Mouse (Mus musculus) liver, embryonic 13.5 days (tissue): Measurements from ENCODE around the gene C8g. TPM values are rescaled to one million over a fixed set of nuclear protein-coding genes. Genes with fewer than 3 reads are reported as not detected.

Source experiments
- ATAC-seq: fragments of 200-750 bp; cut with Nextera tagmentation; 2 replicates; pipeline ENCODE4 v1.8.0; 2017; ENCODE audit warnings: low read depth, mild to moderate bottlenecking, moderate number of reproducible peaks, moderate library complexity
- DNase-seq: peaks from one replicate; pipeline ENCODE4 v3.0.0; 2022
- H3K27ac ChIP-seq: fragments of 300-500 bp; sonication (generic); 2 replicates; pipeline ENCODE4 v1.5.1; 2015; ENCODE audit warnings: moderate library complexity, mild to moderate bottlenecking, inconsistent platforms
- H3K27me3 ChIP-seq: fragments of 300-500 bp; sonication (generic); 2 replicates; pipeline ENCODE4 v1.6.1; 2015; ENCODE audit warnings: mild to moderate bottlenecking, inconsistent platforms
- H3K36me3 ChIP-seq: fragments of 300-500 bp; sonication (generic); 2 replicates; pipeline ENCODE4 v1.6.1; 2015; ENCODE audit warnings: mild to moderate bottlenecking, inconsistent platforms
- H3K4me1 ChIP-seq: fragments of 300-500 bp; sonication (generic); replicated peaks from 2 replicates; pipeline ENCODE4 v1.6.1; 2015; ENCODE audit warnings: inconsistent platforms
- H3K4me2 ChIP-seq: fragments of 300-500 bp; sonication (generic); 2 replicates; pipeline ENCODE4 v1.6.1; 2015; ENCODE audit warnings: inconsistent platforms, mild to moderate bottlenecking, moderate library complexity
- H3K4me3 ChIP-seq: fragments of 300-500 bp; sonication (generic); replicated peaks from 2 replicates; pipeline ENCODE4 v1.5.1; 2015; ENCODE audit warnings: mild to moderate bottlenecking, inconsistent platforms
- H3K9ac ChIP-seq: fragments of 300-500 bp; sonication (generic); 2 replicates; pipeline ENCODE4 v1.6.1; 2015; ENCODE audit warnings: mild to moderate bottlenecking, inconsistent platforms
- H3K9me3 ChIP-seq: fragments of 300-500 bp; sonication (generic); replicated peaks from 2 replicates; pipeline ENCODE4 v1.6.1; 2016; ENCODE audit warnings: inconsistent platforms
- WGBS: fragments of 180-500 bp; shearing (Covaris S2); methylation state at CpG from one replicate; pipeline ENCODE4 v1.1.7; 2015; ENCODE audit not compliant: insufficient replicate concordance; 5-methylcytosine and 5-hydroxymethylcytosine counted together
- polyA plus RNA-seq: library from polyadenylated mRNA; unstranded; fragments of >200 nt; fragmentation: Nextera tagmentation; extraction: Ambion mirVana; gene quantifications from 2 replicates; pipeline ENCODE4 v1.2.1, GENCODE M21; 2015

C8g gene
- polyA plus RNA-seq, 1 experiment from 2014 or later = 26.8 TPM

DNA sequence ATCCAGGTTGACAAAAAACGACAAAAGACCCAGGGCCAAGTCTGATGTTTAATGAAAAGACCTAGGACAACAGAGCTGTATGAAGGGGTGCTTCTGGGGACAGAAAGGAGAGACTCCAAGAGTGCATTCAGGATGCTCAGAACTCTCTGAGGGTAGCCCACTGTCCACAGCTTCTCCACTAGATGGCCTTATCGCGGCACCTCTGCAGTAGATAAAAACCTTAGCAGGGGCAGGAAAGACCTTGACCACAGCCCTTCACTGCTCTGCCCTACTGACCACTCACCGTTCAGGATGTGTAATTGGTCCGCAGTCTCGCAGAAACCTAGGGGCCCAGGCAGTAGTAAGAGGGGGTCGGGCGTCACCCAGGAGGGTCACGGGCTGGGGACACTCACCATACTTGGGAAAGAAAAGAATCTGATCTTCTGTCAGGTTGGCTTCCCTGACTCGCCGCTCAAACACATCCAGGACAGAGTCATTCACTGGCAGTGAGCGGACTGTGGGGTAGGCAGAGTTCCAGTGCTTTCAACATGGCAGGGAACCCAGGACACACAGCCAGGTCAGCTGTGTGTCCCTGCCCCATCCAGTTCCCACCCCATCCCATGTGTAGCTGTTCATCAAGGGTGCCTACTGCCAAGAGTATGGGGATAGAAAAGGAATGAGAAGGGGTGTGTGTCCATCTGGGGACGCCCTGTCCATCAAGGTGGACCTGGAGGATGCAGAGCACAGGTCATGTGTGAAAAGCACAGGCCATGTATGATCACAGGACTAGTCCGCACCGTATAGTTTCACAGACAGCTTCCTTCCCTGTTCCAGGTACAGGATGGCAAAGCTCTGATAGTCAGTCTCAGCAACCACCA lies 2.7 kb downstream of the C8g start:
- H3K27ac ChIP-seq = no peak overlapping the region
- no peak overlapping the region for H3K9ac ChIP-seq
- 55% methylated on average over 15 of the region's 15 CpGs for WGBS

DNA sequence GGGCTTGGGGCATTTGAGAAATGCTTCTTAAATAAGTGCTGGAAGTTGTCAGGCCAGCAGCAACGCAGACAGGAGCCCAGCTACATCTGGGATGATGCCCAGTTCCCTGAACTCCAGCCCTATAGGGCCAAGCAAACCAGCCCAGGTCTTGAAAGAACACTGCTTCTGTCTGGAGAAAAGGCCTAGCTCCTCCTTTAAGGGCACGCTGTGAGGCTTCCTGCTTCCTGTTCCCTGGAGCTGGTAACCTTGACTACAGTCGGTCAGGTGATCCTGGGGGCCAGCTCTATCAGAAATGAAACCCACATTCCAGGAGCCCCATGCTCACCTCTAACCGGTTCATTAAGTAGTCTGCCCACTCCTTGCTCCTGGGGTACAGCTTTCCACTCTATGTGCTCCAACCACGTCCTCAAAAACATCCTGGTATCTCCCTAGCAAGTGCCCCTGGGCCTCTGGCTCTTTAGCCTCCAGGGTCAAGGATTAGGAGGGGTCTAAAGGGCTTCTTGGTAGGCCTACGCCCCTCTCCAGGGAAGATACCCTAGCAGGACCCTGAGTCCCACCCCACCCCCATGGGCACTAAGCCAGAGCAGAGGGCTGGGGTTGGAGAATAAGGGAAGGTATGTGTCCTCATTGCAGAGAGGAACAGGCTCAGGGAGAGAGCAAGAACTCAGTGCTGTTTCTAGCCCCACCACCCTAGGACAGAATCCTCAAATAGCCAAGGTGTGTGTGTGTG lies 3.5 kb downstream of the C8g start:
- DNase-seq (no peak), ATAC-seq (no peak)
- Histone ChIP-seq H3K27ac (no peak overlapping the region), H3K9me3 (no peaks in the 10 kb centered on the region), H3K4me1 (peaks cover 49% of the 10 kb centered on the region), H3K27me3 (no peaks in the 10 kb centered on the region), H3K36me3 (peaks cover 4% of the 10 kb centered on the region), H3K4me2 (no peak overlapping the region), H3K4me3 (no peak overlapping the region), H3K9ac (no peak overlapping the region)
- 47% methylated on average over 6 of the region's 6 CpGs for WGBS

More for the DNA sequence above, 2.7 kb downstream of the C8g start:
- no peak overlapping the region; the same call in 1 of the 2 replicates for H3K4me2 ChIP-seq
- peaks cover 57% of the 10 kb centered on the region for H3K4me1 ChIP-seq
- no peak overlapping the region for H3K4me3 ChIP-seq
- DNase-seq (no peak), ATAC-seq (no peak)
- H3K9me3 ChIP-seq = no peaks in the 10 kb centered on the region
- H3K36me3 ChIP-seq = peaks cover 13% of the 10 kb centered on the region
- no peaks in the 10 kb centered on the region for H3K27me3 ChIP-seq

DNA sequence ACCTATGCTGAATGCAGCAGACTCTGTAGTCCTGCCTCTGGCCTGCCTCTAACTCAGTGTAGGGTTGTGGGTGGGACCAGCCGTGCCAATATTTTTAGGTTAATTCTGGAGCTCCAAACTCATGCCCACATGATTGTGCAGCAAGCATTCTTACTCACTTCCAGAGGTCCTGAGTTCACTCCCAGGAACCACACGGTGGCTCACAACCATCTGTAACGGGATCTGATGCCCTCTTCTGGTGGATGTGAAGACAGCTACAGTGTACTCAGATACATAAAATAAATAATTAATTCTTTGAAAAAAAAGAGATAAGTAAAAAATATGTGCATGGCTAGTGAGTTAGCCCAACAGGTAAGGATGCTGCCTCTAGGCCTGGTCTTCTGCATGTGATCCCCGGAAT lies 5.1 kb downstream of the C8g start:
- DNase-seq (no peak), ATAC-seq (no peak)
- Histone ChIP-seq H3K27ac (no peak overlapping the region), H3K9ac (no peak overlapping the region), H3K27me3 (no peaks in the 10 kb centered on the region), H3K4me1 (peaks cover 33% of the 10 kb centered on the region), H3K36me3 (no peaks in the 10 kb centered on the region), H3K4me2 (no peak overlapping the region), H3K4me3 (no peak overlapping the region), H3K9me3 (no peaks in the 10 kb centered on the region)
- 37% methylated on average over 4 of the region's 4 CpGs for WGBS

DNA sequence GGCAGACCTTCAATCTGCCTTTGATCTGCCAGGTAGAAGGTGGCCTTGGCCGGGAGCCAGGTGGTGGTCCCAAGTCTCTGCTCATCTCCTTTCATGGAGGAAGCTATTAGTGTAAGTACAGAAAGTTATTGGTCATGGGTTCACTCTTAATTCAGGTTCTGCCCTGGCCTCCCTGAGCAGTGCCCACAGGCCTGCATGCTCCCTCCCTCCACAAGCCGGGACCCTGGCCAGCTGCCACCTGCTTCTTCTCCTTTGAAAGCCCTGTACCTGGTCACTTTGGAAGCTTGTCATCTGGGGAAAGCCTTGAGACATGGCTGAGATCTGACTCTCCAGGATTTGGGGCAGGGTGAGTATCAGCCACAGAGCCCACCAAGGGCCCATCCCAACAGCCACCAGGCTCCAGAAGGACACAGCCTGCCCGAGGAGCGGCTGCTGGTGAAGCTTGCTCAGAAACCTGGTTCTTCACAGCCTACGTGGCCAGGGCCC lies 8.0 kb downstream of the C8g start, which contains the start of gene Lcn12:
Gene Lcn12, minus strand, starts transcription at position 436 of the 486 bp plus-strand sequence.
- H3K27ac ChIP-seq = no peak within 1 kb of the TSS
- WGBS = 81% methylated on average over 5 of the region's 5 CpGs
- H3K9me3 ChIP-seq = no peaks in the 10 kb centered on the region
- H3K27me3 ChIP-seq = no peaks in the 10 kb centered on the region
- H3K4me1 ChIP-seq = peaks cover 14% of the 10 kb centered on the region
- no peak within 1 kb of the TSS for H3K4me3 ChIP-seq
- no peak within 1 kb of the TSS for H3K9ac ChIP-seq
- H3K36me3 ChIP-seq = no peaks in the 10 kb centered on the region
- no peak within 1 kb of the TSS for H3K4me2 ChIP-seq
- DNase-seq = no peak
- ATAC-seq = no peak

DNA sequence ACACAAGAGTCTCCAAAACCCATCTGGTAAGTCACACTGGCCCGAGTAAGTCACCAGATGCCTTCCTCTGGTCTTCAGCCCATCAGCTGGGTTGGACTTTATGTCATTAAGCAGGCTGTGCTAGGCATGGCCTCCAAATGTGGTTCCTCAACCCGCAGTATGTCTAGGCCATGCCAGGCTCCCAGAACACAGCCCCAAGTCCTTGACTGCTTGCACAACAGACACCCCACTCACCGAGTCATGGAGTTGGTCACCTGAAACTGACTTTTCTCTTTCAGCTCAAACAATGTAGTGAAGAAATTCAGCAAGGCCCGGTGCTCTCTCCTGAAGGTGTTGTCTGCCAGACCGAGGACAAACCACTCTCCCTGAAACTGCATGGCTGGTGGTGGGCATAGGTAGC lies 8.5 kb downstream of the C8g start:
- no peaks in the 10 kb centered on the region for H3K9me3 ChIP-seq
- H3K27ac ChIP-seq = no peak overlapping the region
- H3K4me1 ChIP-seq = peaks cover 15% of the 10 kb centered on the region
- no peak for ATAC-seq
- WGBS = 63% methylated on average over 5 of the region's 5 CpGs
- H3K4me2 ChIP-seq = no peak overlapping the region
- no peaks in the 10 kb centered on the region for H3K36me3 ChIP-seq
- DNase-seq = no peak
- no peak overlapping the region for H3K9ac ChIP-seq
- no peaks in the 10 kb centered on the region for H3K27me3 ChIP-seq
- H3K4me3 ChIP-seq = no peak overlapping the region

DNA sequence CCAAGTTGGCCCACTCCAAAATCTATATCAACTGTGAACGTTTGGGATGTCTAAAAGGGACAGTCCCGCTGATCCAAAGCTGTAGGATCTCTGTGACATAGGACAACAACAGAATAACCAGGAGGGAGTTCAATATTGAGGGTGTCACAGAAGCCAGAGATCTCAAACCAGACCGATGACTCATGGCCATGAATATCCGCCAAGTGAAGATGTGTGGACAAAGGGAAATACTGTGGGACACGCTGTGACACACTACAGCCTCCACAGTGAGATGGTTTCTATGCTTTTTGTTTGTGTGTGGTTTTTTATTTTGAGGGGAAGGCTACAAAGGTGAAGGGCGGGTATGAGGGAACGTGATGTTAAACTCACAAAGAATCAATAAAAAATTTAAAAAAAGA lies 12.8 kb downstream of the C8g start:
- Histone ChIP-seq H3K36me3 (no peaks in the 10 kb centered on the region), H3K9ac (no peak overlapping the region), H3K4me2 (no peak overlapping the region), H3K9me3 (no peaks in the 10 kb centered on the region), H3K27me3 (no peaks in the 10 kb centered on the region), H3K27ac (no peak overlapping the region), H3K4me3 (no peak overlapping the region), H3K4me1 (peaks cover 38% of the 10 kb centered on the region)
- WGBS = 56% methylated on average over 7 of the region's 7 CpGs
- ATAC-seq (no peak), DNase-seq (no peak)

DNA sequence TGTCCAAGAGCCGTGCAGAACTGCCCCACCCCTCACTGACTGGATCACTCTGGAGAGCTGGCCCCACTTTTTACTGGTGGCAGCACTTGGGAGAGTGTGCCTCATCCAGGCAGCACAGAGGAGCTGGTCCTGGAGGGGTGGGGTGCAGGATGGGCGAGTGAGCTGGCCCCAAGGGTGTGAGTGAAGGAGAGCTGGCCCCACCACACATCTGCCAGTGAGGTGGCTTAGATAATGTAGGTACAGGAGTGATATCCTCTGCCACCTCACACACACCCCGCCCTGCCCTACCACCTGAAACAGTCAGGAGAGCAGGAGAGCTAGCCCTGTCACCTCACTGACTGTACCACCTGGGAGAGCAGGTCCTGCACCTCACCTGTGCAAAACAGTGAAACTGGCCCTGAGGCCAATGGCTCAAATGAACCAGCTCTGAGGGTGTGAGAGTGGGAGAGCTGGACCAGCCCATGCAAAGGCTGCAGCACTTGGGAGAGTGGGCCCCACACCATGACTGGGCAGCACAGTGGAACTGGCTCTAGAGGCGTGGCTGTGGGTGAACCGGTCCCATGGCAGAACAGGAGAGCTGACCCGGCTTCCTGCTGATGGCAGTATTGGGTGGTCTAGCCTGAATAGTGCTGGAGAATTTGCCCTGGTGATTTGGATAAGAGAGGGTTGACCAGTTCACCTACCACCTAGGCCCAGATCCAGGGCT lies 13.4 kb downstream of the C8g start:
- no peak for DNase-seq
- Histone ChIP-seq H3K4me1 (peaks cover 38% of the 10 kb centered on the region), H3K36me3 (no peaks in the 10 kb centered on the region), H3K4me2 (peak overlapping the region; percentile 32), H3K4me3 (no peak overlapping the region), H3K27me3 (no peaks in the 10 kb centered on the region), H3K9ac (no peak overlapping the region), H3K27ac (0 out of 2 replicates have a peak overlapping the region, but pooled peaks have one; percentile 20), H3K9me3 (no peaks in the 10 kb centered on the region)
- WGBS = 56% methylated on average over 6 of the region's 6 CpGs
- ATAC-seq = peak; percentile 77

DNA sequence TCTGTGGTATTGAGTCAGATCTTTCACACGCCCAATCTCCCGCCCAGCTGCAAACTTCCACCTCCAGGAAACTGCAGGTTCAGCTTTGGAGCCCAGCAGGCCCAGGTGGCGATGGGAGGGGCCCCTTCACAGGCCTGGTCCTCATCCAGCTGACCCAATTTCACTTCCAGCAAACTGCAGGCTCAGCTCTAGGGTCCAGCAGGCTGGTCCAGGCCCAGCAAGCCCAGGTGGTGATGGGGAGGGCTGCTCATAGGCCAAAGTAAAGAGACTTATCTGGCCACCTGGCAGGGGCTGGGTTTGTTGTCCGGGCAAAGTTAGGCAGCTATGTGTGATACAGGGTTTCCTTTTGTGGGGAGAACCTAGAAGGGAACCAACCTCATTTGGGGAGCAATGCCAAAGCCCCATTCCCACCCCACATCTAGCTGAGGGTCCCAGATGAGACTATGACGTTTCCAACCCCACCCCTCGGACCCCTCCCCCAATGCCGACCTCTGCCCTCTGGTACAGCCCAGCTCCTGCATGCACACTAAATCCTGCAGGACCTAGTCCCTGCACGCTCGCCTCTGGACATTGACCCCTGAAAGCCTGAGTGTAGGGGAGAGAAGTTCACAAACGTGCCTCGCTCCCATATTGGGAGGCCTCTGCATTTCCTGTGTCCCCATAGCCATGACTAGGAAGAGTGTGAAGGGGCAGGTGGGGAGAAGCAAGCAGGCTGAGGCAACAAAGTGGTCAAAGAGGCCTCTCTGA lies 16.4 kb downstream of the C8g start:
- no peaks in the 10 kb centered on the region for H3K36me3 ChIP-seq
- H3K4me2 ChIP-seq = no peak overlapping the region
- H3K27me3 ChIP-seq = no peaks in the 10 kb centered on the region
- H3K4me1 ChIP-seq = peaks cover 38% of the 10 kb centered on the region
- 53% methylated on average over 11 of the region's 11 CpGs for WGBS
- H3K4me3 ChIP-seq = no peak overlapping the region
- no peaks in the 10 kb centered on the region for H3K9me3 ChIP-seq
- peak; percentile 65 for ATAC-seq
- H3K9ac ChIP-seq = no peak overlapping the region
- no peak for DNase-seq
- peak overlapping the region; percentile 59 for H3K27ac ChIP-seq

DNA sequence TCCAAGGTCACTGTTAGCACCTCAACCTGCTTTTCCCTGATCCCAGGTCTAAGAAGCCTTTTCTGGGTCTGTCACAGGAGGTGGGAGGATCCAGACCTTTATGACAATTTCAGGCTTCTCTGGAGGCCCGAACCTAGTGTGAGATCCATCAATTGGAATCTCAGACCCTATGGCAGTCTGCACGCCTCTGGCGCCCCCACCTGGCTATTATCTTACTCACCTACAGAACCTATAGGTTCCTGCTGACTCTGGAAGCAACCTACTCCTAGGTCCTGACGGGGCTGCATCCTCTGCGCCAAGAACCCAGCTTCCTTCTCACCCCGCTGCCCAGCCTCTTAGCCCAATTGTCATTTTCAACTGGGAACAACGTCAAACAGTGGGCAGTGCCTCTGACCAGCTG lies 18.6 kb downstream of the C8g start:
- H3K27ac ChIP-seq = no peak overlapping the region
- H3K27me3 ChIP-seq = no peaks in the 10 kb centered on the region
- H3K4me1 ChIP-seq = peaks cover 29% of the 10 kb centered on the region
- H3K36me3 ChIP-seq = no peaks in the 10 kb centered on the region
- WGBS = 13% methylated on average over 7 of the region's 7 CpGs
- H3K9me3 ChIP-seq = no peaks in the 10 kb centered on the region
- no peak overlapping the region for H3K4me3 ChIP-seq
- no peak overlapping the region for H3K9ac ChIP-seq
- DNase-seq = peak; percentile 37
- no peak for ATAC-seq
- no peak overlapping the region for H3K4me2 ChIP-seq

DNA sequence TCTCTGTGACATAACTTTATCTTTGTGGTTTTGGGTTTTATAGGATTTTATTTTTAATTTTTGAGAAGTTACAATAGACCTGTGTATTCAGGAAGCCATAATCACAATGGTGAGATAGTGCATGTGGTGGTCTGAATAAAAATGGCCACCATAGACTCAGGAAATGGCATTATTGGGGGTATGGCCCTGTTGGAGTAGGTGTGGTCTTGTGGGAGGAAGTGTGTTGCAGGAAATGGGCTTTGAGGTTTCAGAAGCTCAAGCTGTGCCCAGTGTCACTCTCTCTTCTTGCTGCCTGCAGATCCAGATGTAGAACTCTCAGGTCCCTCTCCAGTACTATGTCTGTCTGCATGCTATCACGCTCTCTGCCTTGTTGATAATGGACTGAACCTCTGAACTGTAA lies 21.0 kb downstream of the C8g start:
- DNase-seq = no peak
- no peaks in the 10 kb centered on the region for H3K36me3 ChIP-seq
- no peak overlapping the region for H3K9ac ChIP-seq
- no peak overlapping the region for H3K4me2 ChIP-seq
- H3K27ac ChIP-seq = no peak overlapping the region
- no peak overlapping the region for H3K4me3 ChIP-seq
- H3K4me1 ChIP-seq = peaks cover 8% of the 10 kb centered on the region; the same call in 1 of the 2 replicates
- no peaks in the 10 kb centered on the region for H3K27me3 ChIP-seq
- no peaks in the 10 kb centered on the region for H3K9me3 ChIP-seq
- no peak for ATAC-seq
- 65% methylated on average over 1 of the region's 1 CpGs for WGBS
